Mouse (Mus musculus) heart, adult 11 months (tissue): ENCODE data around the gene Nsd1.

Experiments
- DNase-seq: peaks from one replicate; pipeline ENCODE4 v3.0.0; 2022

The Nsd1 gene

GRCm38 (mm10) chr13:55209649-55210192 is at the start of gene Nsd1:
Nsd1 (plus strand) TSS chr13:55209782.
- peak; percentile 94 for DNase-seq

- DNase-seq: peak; percentile 77
Measured at GRCm38 (mm10) chr13:55162365-55162764, 47.2 kb upstream of the Nsd1 start.

- DNase-seq: peak; percentile 94
Measured at GRCm38 (mm10) chr13:55163553-55163952, 46.0 kb upstream of the Nsd1 start.

GRCm38 (mm10) chr13:55165831-55166339 is 43.7 kb upstream of the Nsd1 start:
- peak; percentile 86 for DNase-seq

- DNase-seq: peak; percentile 88
Measured at GRCm38 (mm10) chr13:55166806-55167725, 42.5 kb upstream of the Nsd1 start.

- peak; percentile 90 for DNase-seq
Measured at GRCm38 (mm10) chr13:55167798-55168197, 41.8 kb upstream of the Nsd1 start.

- DNase-seq: no peak
Measured at GRCm38 (mm10) chr13:55168255-55168654, 41.3 kb upstream of the Nsd1 start.

GRCm38 (mm10) chr13:55168958-55169369 is 40.6 kb upstream of the Nsd1 start:
- peak; percentile 98 for DNase-seq

GRCm38 (mm10) chr13:55171517-55172335 is 37.9 kb upstream of the Nsd1 start:
- DNase-seq: peak; percentile 97

- no peak for DNase-seq
Measured at GRCm38 (mm10) chr13:55172336-55172770, 37.2 kb upstream of the Nsd1 start.

GRCm38 (mm10) chr13:55174347-55174746 is 35.2 kb upstream of the Nsd1 start:
- DNase-seq: no peak

GRCm38 (mm10) chr13:55176265-55176664 is 33.3 kb upstream of the Nsd1 start:
- DNase-seq: no peak

GRCm38 (mm10) chr13:55177903-55178496 is 31.6 kb upstream of the Nsd1 start:
- peak; percentile 98 for DNase-seq

GRCm38 (mm10) chr13:55178556-55178955 is 31.0 kb upstream of the Nsd1 start:
- DNase-seq: peak; percentile 95

- DNase-seq: no peak
Measured at GRCm38 (mm10) chr13:55179591-55179990, 30.0 kb upstream of the Nsd1 start.

- DNase-seq: peak; percentile 87
Measured at GRCm38 (mm10) chr13:55181786-55182172, 27.8 kb upstream of the Nsd1 start.

- DNase-seq: peak; percentile 98
Measured at GRCm38 (mm10) chr13:55182173-55182894, 27.2 kb upstream of the Nsd1 start.

GRCm38 (mm10) chr13:55183382-55183781 is 26.2 kb upstream of the Nsd1 start:
- DNase-seq: peak; percentile 90

- peak; percentile 85 for DNase-seq
Measured at GRCm38 (mm10) chr13:55187062-55187461, 22.5 kb upstream of the Nsd1 start.

GRCm38 (mm10) chr13:55189531-55190107 is 20.0 kb upstream of the Nsd1 start:
- DNase-seq: no peak

GRCm38 (mm10) chr13:55190121-55190868 is 19.3 kb upstream of the Nsd1 start:
- peak; percentile 100 for DNase-seq
